Mouse (Mus musculus) heart, adult 9 months (tissue): ENCODE data around the gene Pax4.
A peak's percentile ranks its signal among the peaks of the same experiment; 100 is the strongest.

ENCODE experiments used
- DNase-seq, 2 experiments: peaks; one replicate each; pipeline ENCODE4 v3.0.0; 2022; ENCODE audit warnings: low spot score in 2 of 2

Pax4 gene

DNA sequence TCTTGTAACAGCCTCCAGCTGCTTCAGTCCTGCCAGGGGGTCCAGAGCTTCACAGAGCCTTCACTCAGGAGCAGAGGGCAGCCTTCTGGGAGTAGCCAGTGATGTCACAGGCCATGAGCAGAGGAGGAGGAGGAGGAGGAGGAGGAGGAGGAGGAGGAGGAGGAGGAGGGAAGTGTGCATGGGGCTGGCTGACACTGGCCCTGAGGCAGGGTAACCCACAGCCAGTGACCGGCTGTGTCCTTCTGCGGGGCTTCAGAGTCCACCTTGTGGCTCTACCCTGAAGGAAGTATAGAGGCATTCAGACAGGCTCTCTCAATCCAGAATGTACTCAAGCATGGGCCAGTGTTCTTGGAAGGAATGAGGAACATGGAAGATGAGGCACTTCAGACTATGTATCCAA lies at the start of gene Pax4:
Gene Pax4 (minus strand): TSS at position 101 of the 400 bp plus-strand sequence.
- no peak for DNase-seq

DNA sequence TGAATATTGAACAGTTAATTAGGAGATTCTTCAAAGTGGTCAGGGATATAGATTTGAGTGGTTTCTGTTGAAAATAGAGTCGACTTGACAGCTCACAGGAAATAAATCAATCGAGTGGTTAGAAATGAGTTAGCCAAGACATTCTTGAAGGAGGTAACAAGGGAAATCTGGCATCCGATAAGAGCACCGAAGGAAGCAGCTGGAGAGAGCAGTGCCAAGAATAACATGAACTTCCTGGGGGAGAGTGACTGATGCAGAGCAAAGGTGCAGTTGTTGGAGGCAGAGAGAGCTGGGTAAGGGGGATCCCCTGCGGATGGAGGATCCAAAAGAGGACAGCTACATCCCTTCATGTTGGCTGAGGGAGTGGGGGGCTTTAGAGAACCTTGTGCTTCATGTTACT lies 48.7 kb upstream of the Pax4 start:
- DNase-seq: peak; percentile 45 to 77

DNA sequence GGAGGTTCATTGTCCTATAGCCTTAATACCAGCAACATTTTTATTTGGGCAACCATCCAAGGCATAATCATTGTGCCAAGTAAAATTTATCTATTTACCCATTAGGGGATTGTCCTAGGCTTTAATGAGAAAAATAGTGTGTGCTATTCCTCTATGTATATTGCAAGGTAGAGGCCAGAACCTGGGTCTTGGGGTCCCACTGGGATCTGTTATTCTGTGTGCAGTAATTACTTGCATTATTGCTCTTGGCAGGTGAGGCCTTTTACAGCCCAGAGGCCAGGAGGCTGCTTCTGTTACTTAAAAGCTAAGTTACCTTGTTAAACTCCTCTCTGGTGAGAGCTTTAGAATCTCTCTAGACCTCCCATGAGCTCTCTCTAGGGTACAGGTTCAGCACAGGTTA lies 42.0 kb upstream of the Pax4 start:
- no peak for DNase-seq

DNA sequence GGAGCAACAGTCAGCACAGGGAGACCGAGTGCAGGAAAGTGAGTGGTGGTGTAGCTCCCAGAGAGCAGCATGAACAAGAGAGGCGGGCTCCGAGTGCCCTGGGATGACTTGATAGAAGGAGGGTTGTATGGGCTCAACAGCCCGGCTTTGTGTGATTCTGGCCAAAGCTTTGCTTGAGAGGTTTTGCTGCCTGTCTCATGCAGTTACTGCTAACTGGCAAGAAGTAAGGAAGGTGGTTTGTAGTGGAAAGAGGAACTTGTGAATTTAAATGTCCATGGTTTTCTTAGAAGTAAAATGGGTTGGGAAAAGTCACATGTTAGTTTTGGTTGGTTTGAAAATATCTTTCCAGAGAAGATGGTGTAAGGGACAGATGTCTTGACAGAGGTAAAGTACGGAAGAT lies 41.5 kb upstream of the Pax4 start:
- DNase-seq: no peak

DNA sequence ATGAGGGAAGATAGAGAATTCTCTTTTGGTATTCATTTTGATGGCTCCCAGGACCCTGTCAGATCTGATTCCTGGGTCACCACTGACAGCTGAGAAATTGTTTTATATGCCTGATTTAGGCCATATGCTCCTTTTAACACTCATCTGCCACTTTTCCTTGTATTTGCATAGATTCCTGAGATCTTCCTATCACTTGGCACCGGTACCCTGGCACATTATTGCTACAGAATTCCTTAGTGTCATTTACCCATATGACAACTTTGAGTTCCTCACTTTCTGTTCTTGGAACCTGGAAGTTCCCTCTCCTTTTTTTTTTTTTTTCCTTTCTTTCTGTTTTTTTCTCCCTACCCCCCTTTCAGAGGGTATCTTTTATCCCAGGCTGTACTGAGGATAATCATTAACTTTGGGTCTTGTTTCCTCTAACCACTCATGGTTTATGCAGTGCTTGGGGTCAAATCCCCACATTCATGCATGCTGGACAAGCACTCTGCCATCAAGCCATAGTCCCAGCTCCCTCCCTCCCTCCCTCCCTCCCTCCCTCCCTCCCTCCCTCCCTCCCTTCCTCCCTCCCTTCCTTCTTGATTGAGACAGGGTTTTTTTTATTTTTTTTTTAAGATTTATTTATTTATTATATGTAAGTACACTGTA lies 39.2 kb upstream of the Pax4 start:
- DNase-seq: no peak

DNA sequence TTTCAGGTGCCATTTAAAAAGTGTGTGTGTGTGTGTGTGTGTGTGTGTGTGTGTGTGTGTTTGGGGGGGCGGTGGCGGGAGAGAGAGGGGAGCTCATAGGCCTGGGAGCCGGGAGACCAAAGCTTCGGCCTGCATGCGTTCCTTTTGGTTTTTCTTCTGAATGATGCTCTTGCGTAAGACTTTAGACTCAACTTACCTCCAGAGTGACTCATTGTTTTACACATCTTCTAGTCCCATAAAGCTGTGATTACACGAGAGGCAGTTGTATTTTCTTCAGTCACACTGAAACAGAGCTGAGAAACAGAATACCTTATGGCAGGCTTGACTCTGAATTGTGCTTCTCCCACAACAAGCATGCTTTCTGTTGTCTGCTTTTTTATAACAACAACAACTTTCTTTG lies 37.8 kb upstream of the Pax4 start:
- DNase-seq: no peak

DNA sequence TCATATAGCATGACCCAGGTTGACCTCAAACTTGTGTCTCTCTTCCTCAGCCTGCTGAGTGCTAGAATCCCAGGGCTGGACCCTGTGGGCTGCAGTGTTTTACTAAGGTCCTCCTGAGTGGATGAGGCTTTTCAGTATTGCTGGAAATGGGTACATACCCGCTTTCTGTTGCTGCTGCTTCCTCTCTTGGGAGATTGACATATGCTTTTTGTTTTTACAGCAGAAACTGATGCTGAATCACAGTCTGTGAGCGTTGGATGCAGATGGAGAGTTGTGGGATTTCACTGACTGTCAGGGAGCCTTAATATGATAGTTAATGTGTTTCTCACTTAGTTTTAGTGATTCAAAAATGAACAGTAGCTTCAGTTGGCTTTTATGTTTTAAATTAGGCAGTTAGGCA lies 37.3 kb upstream of the Pax4 start:
- DNase-seq: no peak

DNA sequence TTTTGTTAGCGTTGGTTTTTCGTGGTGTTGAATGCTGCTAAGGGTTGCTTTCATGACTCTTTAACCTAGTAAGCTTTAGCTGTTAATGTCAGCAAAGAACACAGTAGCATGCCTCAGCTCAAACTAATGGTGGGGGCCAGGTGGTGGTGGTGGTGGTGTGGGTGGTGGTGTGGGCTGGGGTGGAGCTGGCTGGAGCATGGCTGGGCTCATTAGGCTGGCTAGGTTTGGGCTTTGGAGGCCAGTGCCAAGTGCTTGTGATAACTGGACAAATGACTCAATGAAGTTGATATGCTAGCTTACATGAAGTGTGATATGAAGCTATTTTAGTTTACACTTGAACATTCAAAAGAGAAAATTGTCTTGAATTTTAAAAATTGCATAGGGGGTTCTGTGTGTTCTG lies 36.9 kb upstream of the Pax4 start:
- peak; percentile 28 to 66 for DNase-seq

DNA sequence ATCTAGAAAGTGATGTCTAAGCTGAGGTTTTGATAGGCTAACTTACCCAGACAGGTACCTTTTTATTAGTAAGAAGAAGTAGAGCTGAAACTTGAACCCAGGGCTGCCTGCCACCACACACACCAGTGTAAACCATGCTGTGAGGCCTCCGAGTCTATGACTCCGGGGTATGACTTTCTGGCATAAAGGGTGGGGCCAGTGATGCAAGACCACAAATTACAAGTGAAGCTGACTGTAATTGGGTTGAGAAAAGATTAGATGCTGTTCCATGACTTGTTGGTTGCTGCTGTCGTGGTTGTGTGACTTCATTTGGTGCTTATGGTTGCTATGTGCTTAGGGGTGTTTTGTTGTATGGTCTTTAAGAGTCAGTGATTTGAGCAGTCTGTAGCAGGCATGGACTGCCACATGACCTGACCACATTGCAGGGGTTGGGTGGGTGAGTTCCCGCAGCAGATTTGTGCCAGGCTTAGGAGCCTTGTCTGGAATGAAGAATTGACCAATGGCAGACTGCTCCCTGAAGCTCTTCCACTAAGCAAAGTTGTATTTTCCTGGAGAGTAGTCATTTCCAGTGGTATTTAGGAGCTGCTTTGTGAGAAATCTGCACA lies 33.7 kb upstream of the Pax4 start:
- DNase-seq: no peak

DNA sequence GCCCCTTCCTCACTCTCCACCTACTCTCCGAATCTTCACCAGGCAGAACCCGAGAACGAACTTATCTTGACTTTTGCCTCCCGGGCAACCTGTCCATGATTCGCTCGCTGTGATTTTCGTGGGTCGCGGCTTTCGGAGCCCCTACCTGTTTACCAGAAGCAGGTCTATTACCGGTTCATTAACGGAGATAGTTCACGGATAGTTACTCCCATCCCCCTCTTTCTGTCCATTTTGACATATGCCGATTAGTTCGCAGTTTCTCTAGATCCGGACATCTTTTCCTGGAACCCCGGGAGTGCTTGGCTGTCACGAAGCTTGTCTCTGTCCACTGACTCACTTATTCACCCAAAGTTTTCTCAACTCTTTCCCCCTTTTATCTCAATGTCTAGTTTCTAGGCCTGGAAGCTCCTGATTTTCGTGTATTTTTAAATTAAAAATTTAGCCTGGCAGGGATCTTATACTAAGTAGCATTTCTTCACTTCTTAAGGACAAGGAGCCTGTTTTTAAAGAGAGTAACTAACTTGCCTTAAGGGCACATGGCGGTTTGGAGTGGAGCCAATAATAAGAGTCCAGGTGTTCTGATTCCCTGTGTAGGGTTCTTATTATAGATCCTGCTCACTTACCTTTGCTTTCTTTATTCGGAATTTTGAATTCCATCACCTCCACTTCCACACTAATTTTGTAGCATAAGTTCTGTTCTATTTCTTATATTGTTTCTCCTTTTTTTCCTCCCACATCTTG lies 31.8 kb upstream of the Pax4 start:
- no peak for DNase-seq

DNA sequence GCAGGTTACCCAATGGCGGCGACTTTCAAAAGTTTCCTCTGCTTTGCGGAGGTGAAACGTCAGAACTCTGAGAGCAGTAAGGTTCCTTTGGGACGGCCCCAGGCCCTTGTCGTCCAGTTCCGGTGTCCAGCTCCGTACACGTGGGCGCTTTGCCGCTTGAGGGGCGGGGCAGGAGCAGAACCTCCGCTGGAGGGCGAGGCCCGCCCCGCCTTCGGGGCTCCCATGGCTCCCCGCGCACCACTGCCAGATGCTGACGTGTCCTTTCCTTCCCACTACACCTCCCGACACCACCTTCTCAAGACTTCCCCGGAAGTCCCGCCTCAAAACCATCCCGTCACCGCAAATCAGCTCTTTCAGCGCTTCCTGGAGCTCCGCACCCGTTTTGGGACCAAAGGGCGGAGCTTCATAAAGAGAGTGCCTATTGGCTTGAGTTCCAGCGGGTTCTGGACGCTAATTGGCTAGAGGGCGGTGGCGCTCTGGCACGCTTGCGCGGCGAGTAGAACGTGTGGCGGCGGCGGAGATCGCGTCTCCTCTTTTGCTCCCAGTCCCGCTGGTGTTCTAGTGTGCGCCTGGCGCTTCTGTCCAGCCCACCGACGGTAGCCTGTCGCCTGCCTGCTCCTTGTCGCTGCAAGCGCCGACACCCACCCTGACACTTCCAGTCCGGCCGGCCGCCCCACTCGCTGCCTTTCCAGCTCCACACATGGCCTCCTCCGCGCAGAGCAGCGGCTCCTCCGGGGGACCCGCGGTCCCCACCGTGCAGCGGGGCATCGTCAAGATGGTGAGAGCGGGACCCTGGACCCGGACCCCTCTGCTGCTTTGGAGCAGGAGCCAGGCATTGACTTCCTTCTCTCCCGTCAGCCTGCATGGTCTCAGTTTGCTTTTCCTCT lies 31.0 kb upstream of the Pax4 start:
- peak; percentile 100 for DNase-seq

DNA sequence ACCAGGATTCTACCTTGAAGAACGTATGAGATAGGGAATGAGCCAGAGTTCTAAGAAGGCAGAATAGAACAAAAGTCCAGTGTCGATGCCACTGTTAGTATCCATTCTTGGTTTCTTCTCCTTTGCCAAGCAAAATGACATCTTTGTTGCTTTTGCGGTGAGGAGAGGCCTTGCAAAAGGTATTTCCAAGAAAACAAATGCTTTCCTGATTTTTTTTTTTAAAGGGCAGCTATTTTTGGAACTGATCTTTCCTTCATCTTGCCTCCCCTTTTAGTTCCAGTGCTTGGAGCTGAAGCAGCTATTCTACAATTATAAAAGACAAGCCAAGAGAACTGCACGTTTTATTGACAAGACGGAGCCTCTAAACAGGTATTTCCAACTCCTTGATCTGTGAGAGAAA lies 25.7 kb upstream of the Pax4 start, which contains the start of gene Snd1:
Gene Snd1 (plus strand): TSS at position 301 of the 400 bp plus-strand sequence.
- no peak for DNase-seq

DNA sequence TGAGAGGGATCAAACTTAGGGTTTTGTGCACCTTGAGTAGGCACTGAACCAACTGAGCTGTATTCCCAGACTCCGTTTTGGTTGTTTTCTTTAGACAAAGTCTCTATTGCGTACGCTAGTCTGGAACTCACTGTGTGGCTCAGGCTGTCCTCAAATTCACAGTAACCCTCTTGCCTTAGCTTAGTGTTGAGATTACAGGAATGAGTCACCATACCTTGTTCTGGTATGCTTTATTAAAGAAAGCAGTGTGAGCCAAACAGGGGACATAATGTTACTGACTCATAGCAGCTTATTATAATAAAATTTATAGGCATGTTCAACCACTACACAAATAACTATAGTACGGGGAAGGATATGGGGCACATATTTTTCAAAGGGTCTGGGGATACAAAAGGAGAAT lies 25.1 kb upstream of the Pax4 start:
- no peak for DNase-seq

DNA sequence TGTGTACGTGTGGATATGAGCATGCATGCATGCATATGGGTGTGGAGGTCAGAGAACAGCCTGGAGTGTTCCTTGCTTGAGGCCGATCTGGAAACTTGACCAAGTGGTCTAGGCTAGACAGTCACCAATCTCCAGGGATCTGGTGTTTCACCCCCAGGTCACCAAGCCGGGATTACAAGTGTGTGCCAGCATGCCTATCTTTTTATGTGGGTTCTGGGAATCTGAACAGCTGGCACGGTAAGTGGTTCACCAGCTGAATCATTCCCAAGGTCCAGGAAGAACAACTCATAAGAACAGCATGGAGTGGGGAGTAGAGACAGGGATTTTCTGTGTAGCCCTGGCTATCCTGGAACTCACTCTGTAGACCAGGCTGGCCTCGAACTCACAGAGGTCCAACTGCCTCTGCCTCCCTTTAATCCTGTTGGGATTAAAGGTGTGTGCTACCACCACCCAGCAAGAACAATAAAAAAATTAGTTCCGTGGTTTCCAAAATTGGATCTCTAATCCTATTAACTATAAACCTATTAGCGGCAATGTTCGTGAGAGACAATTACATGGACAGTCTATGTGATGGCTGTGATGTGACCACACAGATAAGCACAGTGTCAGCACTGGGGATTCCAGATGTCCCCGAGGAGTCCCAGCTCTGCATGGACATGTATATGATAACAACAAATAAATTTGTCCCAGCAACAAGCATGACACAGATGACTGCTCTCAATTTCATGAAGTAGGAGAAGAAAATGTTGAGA lies 22.3 kb upstream of the Pax4 start:
- DNase-seq: no peak

DNA sequence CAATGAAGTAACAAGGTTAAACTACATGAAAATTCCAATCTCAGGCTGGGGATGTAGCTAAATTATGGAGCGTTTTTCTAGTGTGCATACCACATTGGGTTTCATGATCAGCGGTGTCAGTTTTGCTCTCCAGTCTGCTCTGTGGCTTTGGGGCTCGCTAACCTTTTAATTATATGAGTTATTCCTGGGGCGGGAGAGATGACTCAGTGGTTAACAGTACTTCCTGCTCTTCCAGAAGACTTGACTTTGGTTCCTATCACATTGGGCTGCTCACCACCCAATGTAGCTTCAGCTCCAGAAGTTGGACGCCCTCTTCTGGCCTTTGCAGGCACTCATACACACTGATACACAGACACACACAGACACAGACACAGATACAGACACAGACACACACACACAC lies 21.5 kb upstream of the Pax4 start:
- no peak for DNase-seq

DNA sequence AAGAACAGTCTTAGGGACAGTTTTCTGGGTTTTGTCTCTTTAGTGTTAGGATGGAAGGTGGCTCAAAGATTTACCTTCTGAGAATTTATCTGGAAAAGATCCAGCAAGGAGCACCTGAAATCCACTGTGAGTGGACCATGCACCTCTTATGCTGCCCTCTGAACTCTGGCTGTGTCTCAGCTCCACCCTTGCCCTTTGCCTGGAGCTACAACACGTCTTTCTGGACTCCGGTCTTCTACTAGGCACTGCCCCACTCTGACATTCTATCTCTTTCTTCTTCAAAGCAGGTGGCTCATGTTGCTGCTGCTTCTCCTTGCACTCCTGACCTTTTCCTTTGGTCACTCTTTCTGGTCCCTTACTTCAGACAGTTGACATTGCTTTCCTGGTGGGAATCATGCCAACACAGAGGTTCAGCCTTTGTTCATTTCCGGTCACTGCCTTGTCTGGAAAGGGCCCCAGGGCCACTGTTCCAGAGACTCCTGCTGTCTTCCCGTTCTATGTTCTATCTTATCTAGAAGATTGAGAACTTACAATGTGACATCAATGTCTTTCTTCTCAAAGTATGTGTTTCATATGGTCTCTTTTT lies 21.0 kb upstream of the Pax4 start:
- no peak for DNase-seq

DNA sequence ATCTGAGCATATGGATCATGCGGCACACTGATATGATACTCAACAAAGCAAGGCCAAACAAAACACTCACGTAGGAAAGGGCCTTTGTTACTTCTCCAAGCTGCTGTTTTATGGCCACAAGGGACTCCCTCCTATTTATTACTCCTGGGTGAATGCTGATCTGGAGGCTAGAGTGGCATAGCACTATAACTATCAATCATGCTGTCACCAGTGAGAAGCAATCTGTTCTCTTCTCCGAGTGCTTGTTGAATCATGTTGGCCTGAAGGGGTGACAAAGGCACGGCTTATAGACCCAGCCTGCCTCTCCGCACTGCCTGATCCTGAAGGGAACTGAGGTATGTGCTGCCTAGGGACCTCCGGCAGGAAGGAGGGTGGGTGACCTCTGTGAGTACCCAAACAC lies 15.5 kb upstream of the Pax4 start:
- DNase-seq: no peak

DNA sequence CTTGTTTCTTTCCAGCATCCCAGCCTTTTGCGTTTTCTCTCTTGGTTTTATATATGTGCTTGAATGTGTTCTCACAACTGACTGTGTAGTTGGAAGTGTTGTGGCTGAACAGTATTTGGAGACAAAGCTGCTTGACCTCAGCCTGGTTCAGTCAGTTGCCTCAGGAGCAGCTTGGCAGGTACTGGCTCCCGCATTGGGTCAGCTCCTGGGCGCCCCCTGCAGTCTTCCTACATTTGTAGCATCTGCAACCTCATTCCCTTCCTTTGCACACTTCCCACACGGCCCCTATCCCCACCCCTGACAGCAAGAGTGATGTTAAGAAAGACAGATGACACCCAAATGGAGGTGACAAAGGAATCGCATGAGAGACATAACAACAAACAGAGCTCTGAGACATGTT lies 11.4 kb upstream of the Pax4 start:
- peak; percentile 47 to 61 for DNase-seq

DNA sequence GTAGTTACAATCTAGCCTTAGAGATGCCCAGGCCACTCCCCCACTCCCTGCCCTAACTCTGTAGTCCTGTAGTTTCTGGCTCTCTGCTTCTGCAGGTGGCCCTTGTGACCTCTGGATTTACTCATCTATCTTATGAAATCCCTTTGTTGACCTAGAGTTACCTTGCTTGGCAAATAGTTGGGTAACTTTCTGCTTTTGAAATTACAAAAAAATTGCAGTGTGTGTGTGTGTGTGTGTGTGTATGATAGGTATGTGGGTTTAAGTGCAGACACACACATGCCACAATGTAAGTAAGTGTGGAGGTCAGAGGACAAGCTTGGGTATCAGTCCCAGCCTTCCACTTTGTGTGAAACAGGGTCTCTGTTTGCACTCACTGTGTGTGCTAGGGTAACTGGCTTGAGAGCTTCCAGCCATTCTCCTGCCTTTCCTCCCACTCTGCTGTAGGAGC lies 10.1 kb upstream of the Pax4 start:
- no peak for DNase-seq

DNA sequence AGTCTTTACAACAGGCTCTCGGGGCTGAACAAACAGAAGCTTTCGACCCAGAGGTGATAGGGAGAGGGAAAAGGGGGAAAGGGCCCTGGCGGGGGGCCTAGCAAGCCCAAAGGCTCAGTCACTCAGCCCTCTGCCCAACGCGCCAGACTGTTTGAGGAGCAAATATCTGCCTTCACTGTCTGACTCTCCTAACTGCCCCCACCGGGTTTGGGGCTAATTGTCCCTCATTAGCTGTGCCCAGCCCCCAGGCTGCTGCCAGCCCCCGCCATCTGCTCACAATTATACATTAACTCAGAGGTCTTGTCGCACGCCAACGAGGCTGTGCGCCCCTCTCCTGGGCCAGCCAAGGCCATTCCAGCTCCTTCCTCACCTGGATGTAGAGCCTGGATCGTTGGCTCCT lies 1.8 kb upstream of the Pax4 start:
- no peak for DNase-seq

DNA sequence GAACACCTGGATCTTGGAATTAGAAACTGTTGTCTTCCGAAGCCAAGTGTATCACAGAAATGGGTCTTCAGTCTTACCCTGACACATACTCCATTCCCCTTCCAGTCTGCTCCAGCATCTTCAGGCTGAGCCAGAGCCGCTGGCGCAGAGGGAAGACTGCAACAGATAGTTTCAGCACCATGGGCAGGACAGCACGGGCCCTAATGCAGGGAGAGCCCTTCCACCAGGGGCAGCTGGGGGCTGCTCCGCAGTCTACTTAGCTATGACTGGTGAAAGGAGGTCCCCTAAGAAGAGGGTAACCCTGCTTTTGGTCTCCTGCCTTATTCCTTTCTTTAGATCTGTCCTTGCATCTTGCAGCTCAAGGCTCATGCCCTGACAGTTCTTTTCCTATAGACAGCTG lies 1.3 kb upstream of the Pax4 start:
- DNase-seq: no peak
